Mouse (Mus musculus) heart, postnatal 14 days (tissue): ENCODE results near the gene Zfp697. TPM values are rescaled to one million over a fixed set of nuclear protein-coding genes. Genes with fewer than 3 reads are reported as not detected.
"Not testable (repeated sequence)": the region's sequence is repeated elsewhere in the genome, so short reads cannot be mapped to it uniquely, and the experiment has no call there.

Experiments used
- DNase-seq, 2 experiments: peaks; one replicate each; pipeline ENCODE4 v3.0.0; 2021 to 2022
- intact Hi-C: fragments of 180-260 bp; cut with DNase I; formaldehyde crosslinking; loops from one replicate; pipeline ENCODE4 v1.15.1; 2025
- long read RNA-seq, 2 experiments: library from polyadenylated mRNA; stranded (forward); transcript quantifications; one replicate each; pipeline ENCODE4 v2.0.0; 2021
- total RNA-seq, 2 experiments: library from RNA; stranded (reverse); gene quantifications; 2 replicates each; pipeline ENCODE4 v1.2.3; 2021

The Zfp697 gene
- total RNA-seq = 1 to 10 TPM; 6.1 to 7.3 TPM
- long read RNA-seq, experiment 1, partial matches to known transcripts = 0 of 1 reads
- long read RNA-seq, experiment 1, other reads (novel, unspliced or antisense) = 1 of 1 reads
- long read RNA-seq, experiment 2 = 0 reads

- intact Hi-C loops = loop anchor here (2.0 to 5.0 kb wide), 2 partner anchors 35 to 46 kb away; no protein-coding TSS in a partner anchor
Measured at GRCm38 (mm10) chr3:98382246-98382939, at the start of gene Zfp697. Zfp697 (plus strand) TSS chr3:98382461.

GRCm38 (mm10) chr3:98334010-98334409 is 48.3 kb upstream of the Zfp697 start:
- intact Hi-C loops = no loop called here
- DNase-seq = no peak

More at GRCm38 (mm10) chr3:98382246-98382939, at the start of gene Zfp697:
- DNase-seq = peak; percentile 78 to 82

GRCm38 (mm10) chr3:98335331-98335730 is 46.9 kb upstream of the Zfp697 start:
- intact Hi-C loops = no loop called here
- DNase-seq = no peak

GRCm38 (mm10) chr3:98335886-98336285 is 46.4 kb upstream of the Zfp697 start:
- no peak for DNase-seq
- intact Hi-C loops = no loop called here

GRCm38 (mm10) chr3:98336661-98337654 is 45.3 kb upstream of the Zfp697 start:
- no peak for DNase-seq
- intact Hi-C loops = no loop called here

- peak; percentile 17 to 38 for DNase-seq
Measured at GRCm38 (mm10) chr3:98338584-98339041, 43.6 kb upstream of the Zfp697 start.

GRCm38 (mm10) chr3:98339097-98339705 is 43.1 kb upstream of the Zfp697 start:
- intact Hi-C loops = no loop called here
- peak; percentile 54 to 64 for DNase-seq

More at GRCm38 (mm10) chr3:98338584-98339041, 43.6 kb upstream of the Zfp697 start:
- intact Hi-C loops = no loop called here

- intact Hi-C loops = not testable (repeated sequence)
- peak; percentile 49 to 55 for DNase-seq
Measured at GRCm38 (mm10) chr3:98339706-98340109, 42.6 kb upstream of the Zfp697 start, which contains the start of gene Phgdh. Phgdh (minus strand) TSS chr3:98339990.

- intact Hi-C loops = no loop called here
- DNase-seq = no peak
Measured at GRCm38 (mm10) chr3:98340818-98341594, 41.3 kb upstream of the Zfp697 start.

GRCm38 (mm10) chr3:98343235-98343634 is 39.0 kb upstream of the Zfp697 start:
- intact Hi-C loops = no loop called here
- no peak for DNase-seq

- no peak for DNase-seq
- intact Hi-C loops = no loop called here
Measured at GRCm38 (mm10) chr3:98348106-98348505, 34.2 kb upstream of the Zfp697 start.

GRCm38 (mm10) chr3:98348705-98349104 is 33.6 kb upstream of the Zfp697 start:
- intact Hi-C loops = no loop called here
- no peak for DNase-seq

- peak; percentile 67 to 87 for DNase-seq
- intact Hi-C loops = no loop called here
Measured at GRCm38 (mm10) chr3:98353892-98354291, 28.4 kb upstream of the Zfp697 start.

GRCm38 (mm10) chr3:98355344-98356025 is 26.8 kb upstream of the Zfp697 start:
- intact Hi-C loops = no loop called here
- no peak for DNase-seq

- no peak for DNase-seq
- intact Hi-C loops = no loop called here
Measured at GRCm38 (mm10) chr3:98356026-98356365, 26.3 kb upstream of the Zfp697 start.

GRCm38 (mm10) chr3:98356632-98357370 is 25.5 kb upstream of the Zfp697 start:
- no peak for DNase-seq
- intact Hi-C loops = no loop called here

- no peak for DNase-seq
Measured at GRCm38 (mm10) chr3:98362753-98363152, 19.5 kb upstream of the Zfp697 start.

GRCm38 (mm10) chr3:98366086-98366485 is 16.2 kb upstream of the Zfp697 start:
- intact Hi-C loops = no loop called here
- no peak for DNase-seq

More at GRCm38 (mm10) chr3:98362753-98363152, 19.5 kb upstream of the Zfp697 start:
- intact Hi-C loops = loop anchor here (2.0 to 5.0 kb wide), 2 partner anchors 65 to 80 kb away; no protein-coding TSS in a partner anchor
